Comparison of ENCODE assay signal across 29 mouse cellular contexts in the genomic region with DNA sequence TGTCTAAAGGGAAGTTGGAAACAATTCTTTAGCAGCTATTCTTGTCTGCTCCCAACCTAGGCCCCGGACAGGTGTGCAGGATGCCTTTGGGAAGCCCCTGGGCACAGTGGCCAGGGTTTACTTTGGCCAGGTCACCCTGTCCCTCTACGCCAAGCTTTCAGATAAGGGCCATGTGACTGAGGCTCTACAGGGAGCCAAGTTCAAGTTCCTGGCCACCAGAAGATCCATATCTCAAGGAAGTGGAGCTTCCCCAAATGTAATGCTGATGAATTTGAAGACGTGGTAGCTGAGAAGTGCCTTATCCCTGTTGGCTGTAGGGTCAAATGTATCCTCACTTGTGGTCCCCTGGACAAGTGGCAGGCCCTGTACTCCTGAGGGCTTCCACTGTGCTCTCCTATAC.
"Had no signal": no experiment of that assay in that cellular context is flagged by ENCODE, and none has a peak within 500 bp of the region (broad histone marks: within the 10 kb centered on the region; RNA-seq: fewer than 3 reads in every experiment).

No protein-coding gene starts in this region.

- H3K27me3 ChIP-seq: intestine, embryonic 15.5 days had no signal

- ATAC-seq: hindbrain, embryonic 16.5 days; inflammation-experienced regulatory T-cells, adult 6 months; intestine, embryonic 15.5 days; intestine, postnatal 0 days; liver, postnatal 0 days had no signal

- H3K9me3 ChIP-seq: heart, embryonic 10.5 days; heart, embryonic 12.5 days; hindbrain, embryonic 10.5 days; hindbrain, embryonic 12.5 days; intestine, embryonic 15.5 days; kidney, embryonic 15.5 days; limb, embryonic 10.5 days; limb, embryonic 12.5 days; liver, embryonic 13.5 days; liver, embryonic 15.5 days had no signal

- H3K27ac ChIP-seq: gastrocnemius, adult 2 months; heart, embryonic 10.5 days; hindbrain, embryonic 10.5 days; hindbrain, embryonic 12.5 days; hindbrain, embryonic 14.5 days; intestine, embryonic 15.5 days; kidney, embryonic 15.5 days; kidney, postnatal 0 days; limb, embryonic 10.5 days; limb, embryonic 12.5 days; liver, embryonic 13.5 days; liver, embryonic 15.5 days had no signal

- DNase-seq: gastrocnemius, adult 2 months; gastrocnemius, postnatal 10 days; gastrocnemius, postnatal 25 days; heart, adult 18-20 months; heart, postnatal 10 days; heart, postnatal 4 days; kidney, adult 2 months; kidney, adult 9 months; kidney, postnatal 14 days; kidney, postnatal 36 days; layer of hippocampus, adult 9-11 months; layer of hippocampus, postnatal 36 days; liver, embryonic 13.5 days; liver, postnatal 0 days had no signal

- H3K36me3 ChIP-seq: heart, embryonic 10.5 days; heart, embryonic 12.5 days; hindbrain, embryonic 10.5 days; hindbrain, embryonic 12.5 days; intestine, embryonic 15.5 days; kidney, embryonic 15.5 days; limb, embryonic 10.5 days; limb, embryonic 12.5 days; liver, embryonic 13.5 days; liver, embryonic 15.5 days had no signal

- H3K4me1 ChIP-seq: heart, embryonic 10.5 days; heart, embryonic 12.5 days had no signal

- H3K4me2 ChIP-seq: heart, embryonic 12.5 days; hindbrain, embryonic 12.5 days; hindbrain, embryonic 14.5 days; intestine, embryonic 15.5 days; kidney, embryonic 15.5 days; limb, embryonic 12.5 days; liver, embryonic 11.5 days; liver, embryonic 13.5 days; liver, embryonic 15.5 days had no signal

- H3K9ac ChIP-seq: heart, embryonic 12.5 days; hindbrain, embryonic 12.5 days; hindbrain, embryonic 14.5 days; intestine, embryonic 15.5 days; kidney, embryonic 15.5 days; limb, embryonic 12.5 days; liver, embryonic 13.5 days; liver, embryonic 15.5 days; liver, postnatal 0 days had no signal

- H3K4me3 ChIP-seq: gastrocnemius, adult 2 months; heart, embryonic 10.5 days; heart, embryonic 12.5 days; hindbrain, embryonic 10.5 days; hindbrain, embryonic 12.5 days; intestine, embryonic 15.5 days; kidney, embryonic 15.5 days; limb, embryonic 10.5 days; limb, embryonic 12.5 days; liver, embryonic 13.5 days; liver, embryonic 15.5 days had no signal
